Mouse (Mus musculus) kidney, adult 2 months (tissue): Measurements from ENCODE around the gene Rapgef4.

ENCODE experiments used
- CTCF ChIP-seq: fragments of 200-500 bp; conservative IDR thresholded peaks from 2 replicates; pipeline ENCODE4 v1.5.1; 2011; ENCODE audit warnings: low read depth, mild to moderate bottlenecking, control low read depth, low read length, moderate library complexity, mixed read lengths; ENCODE audit not compliant: insufficient read depth, insufficient read length
- POLR2A ChIP-seq: fragments of 200-500 bp; IDR thresholded peaks from one replicate; pipeline ENCODE4 v1.6.1; 2011; ENCODE audit warnings: low read depth, low read length, control low read depth

DNA sequence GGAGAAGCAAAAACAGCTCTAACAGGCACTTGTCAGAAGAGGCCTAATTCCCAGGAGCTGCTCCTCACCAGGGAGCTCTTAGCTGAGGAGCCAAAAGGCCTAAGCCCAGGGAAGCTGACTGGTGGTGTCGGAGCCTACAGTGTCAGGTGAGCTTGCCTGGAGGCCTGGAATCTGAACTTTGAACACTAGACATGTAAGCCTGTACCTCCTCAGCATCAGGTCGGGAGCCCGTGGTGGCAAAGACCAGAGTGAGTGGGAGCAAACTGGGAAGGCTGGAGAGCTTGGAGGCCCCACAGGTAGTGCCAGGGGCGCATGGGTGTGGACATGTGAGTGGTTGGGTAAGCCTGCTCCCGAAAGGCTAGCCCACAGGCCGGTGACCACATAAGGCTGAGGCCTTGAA is 266.8 kb downstream of the Rapgef4 start:
- TF ChIP-seq CTCF (no peak), POLR2A (no peak)
